Mouse (Mus musculus) C2C12 (cell line): Measurements from ENCODE around the gene Crcp. TPM values are rescaled to one million over a fixed set of nuclear protein-coding genes. Genes with fewer than 3 reads are reported as not detected.

Experiments used
- H3K27me3 ChIP-seq: one replicate; pipeline ENCODE4 v1.6.1; 2011; ENCODE audit not compliant: control insufficient read depth, insufficient read depth, insufficient read length
- H3K36me3 ChIP-seq: one replicate; pipeline ENCODE4 v1.6.1; 2011; ENCODE audit not compliant: control insufficient read depth, insufficient read depth
- H3K4me3 ChIP-seq: one replicate; pipeline ENCODE4 v1.5.1; 2011; ENCODE audit warnings: mild to moderate bottlenecking, control low read depth; ENCODE audit not compliant: poor library complexity, insufficient read depth, severe bottlenecking
- H3K79me2 ChIP-seq: one replicate; pipeline ENCODE4 v1.6.1; 2011; ENCODE audit not compliant: control insufficient read depth, insufficient read depth
- H3K79me3 ChIP-seq: one replicate; pipeline ENCODE4 v1.6.1; 2011; ENCODE audit warnings: low read depth, control low read depth
- H3ac ChIP-seq: one replicate; pipeline ENCODE3; 2011; ENCODE audit warnings: low read depth; ENCODE audit not compliant: control insufficient read depth, insufficient read length
- CEBPB ChIP-seq: IDR thresholded peaks from one replicate; pipeline ENCODE4 v1.6.1; 2011; ENCODE audit warnings: low read depth, mild to moderate bottlenecking, control low read depth, moderate library complexity
- CTCF ChIP-seq: IDR thresholded peaks from one replicate; pipeline ENCODE4 v1.5.1; 2011; ENCODE audit not compliant: control insufficient read depth, insufficient read depth, insufficient read length
- FOSL1 ChIP-seq: IDR thresholded peaks from one replicate; pipeline ENCODE4 v1.8.0; 2011; ENCODE audit warnings: mild to moderate bottlenecking, low read length; ENCODE audit not compliant: poor library complexity, insufficient read depth, severe bottlenecking
- MAX ChIP-seq: IDR thresholded peaks from one replicate; pipeline ENCODE4 v1.6.1; 2011; ENCODE audit warnings: mild to moderate bottlenecking, control low read depth
- MYOD1 ChIP-seq: IDR thresholded peaks from one replicate; pipeline ENCODE4 v1.6.1; 2011; ENCODE audit warnings: low read depth; ENCODE audit not compliant: control insufficient read depth, insufficient read length
- MYOG ChIP-seq: IDR thresholded peaks from one replicate; pipeline ENCODE4 v1.6.1; 2011; ENCODE audit not compliant: control insufficient read depth, insufficient read length; ENCODE audit errors: extremely low read depth
- USF1 ChIP-seq: IDR thresholded peaks from one replicate; pipeline ENCODE4 v1.6.1; 2011; ENCODE audit warnings: low read depth, mild to moderate bottlenecking, control low read depth, moderate library complexity
- polyA plus RNA-seq: library from polyadenylated mRNA; unstranded; fragments of >200 nt; fragmentation: generic; extraction: Trizol; gene quantifications from one replicate; pipeline ENCODE4 v1.2.1, GENCODE M21; 2012; ENCODE audit warnings: missing spikeins

Crcp gene
- polyA plus RNA-seq, 1 experiment = 32.6 TPM

- Histone ChIP-seq H3K4me3 (no peak overlapping the region), H3K79me2 (no peaks in the 10 kb centered on the region), H3ac (no peak overlapping the region), H3K27me3 (no peaks in the 10 kb centered on the region), H3K79me3 (no peaks in the 10 kb centered on the region), H3K36me3 (peaks cover 6% of the 10 kb centered on the region)
- no peak for TF ChIP-seq MAX
- no peak for TF ChIP-seq MYOG
- no peak for TF ChIP-seq USF1
- TF ChIP-seq FOSL1 = no peak
- no peak for TF ChIP-seq MYOD1
- no peak for TF ChIP-seq CEBPB
- no peak for TF ChIP-seq CTCF
These were observed 72.6 kb downstream of the Crcp start for GRCm38 (mm10) chr5:130101724-130102123.

GRCm38 (mm10) chr5:130109348-130109747 is 80.3 kb downstream of the Crcp start:
- no peaks in the 10 kb centered on the region for H3K79me3 ChIP-seq
- peaks cover 6% of the 10 kb centered on the region for H3K36me3 ChIP-seq
- no peak overlapping the region for H3ac ChIP-seq
- H3K27me3 ChIP-seq = no peaks in the 10 kb centered on the region
- H3K79me2 ChIP-seq = no peaks in the 10 kb centered on the region
- TF ChIP-seq CTCF = no peak
- TF ChIP-seq MAX = no peak
- TF ChIP-seq MYOD1 = no peak
- TF ChIP-seq CEBPB = no peak
- no peak for TF ChIP-seq FOSL1
- no peak for TF ChIP-seq USF1
- TF ChIP-seq MYOG = no peak
- H3K4me3 ChIP-seq = no peak overlapping the region

Other genes with a start within 250 kb of the Crcp start
- 131 TPM for gene Psph, start 241.8 kb upstream of the Crcp start, polyA plus RNA-seq
- 48.6 TPM for gene Sumf2, start 182.3 kb upstream of the Crcp start, polyA plus RNA-seq
- 856 TPM for gene Chchd2, start 141.8 kb upstream of the Crcp start, polyA plus RNA-seq
- 1.4 TPM for gene Zbed5, start 133.6 kb upstream of the Crcp start, polyA plus RNA-seq
- 0.15 TPM for gene Phkg1, start 130.7 kb upstream of the Crcp start, polyA plus RNA-seq
- 0.28 TPM for gene Nupr1l, start 120.8 kb upstream of the Crcp start, polyA plus RNA-seq
- 16.5 TPM for gene Vkorc1l1, start 87.3 kb upstream of the Crcp start, polyA plus RNA-seq
- gene Gusb, start 26.2 kb upstream of the Crcp start, polyA plus RNA-seq = 56.0 TPM
- 26.4 TPM for gene Asl, start within 50 bp of the Crcp start, polyA plus RNA-seq
- gene Tpst1, start 44.0 kb downstream of the Crcp start, polyA plus RNA-seq = 22.3 TPM
- 2.4 TPM for gene Kctd7, start 115.6 kb downstream of the Crcp start, polyA plus RNA-seq
- 14.3 TPM for gene Rabgef1, start 142.5 kb downstream of the Crcp start, polyA plus RNA-seq
- 26.9 TPM for gene Tmem248, start 187.8 kb downstream of the Crcp start, polyA plus RNA-seq
- gene Sbds, start 226.2 kb downstream of the Crcp start, polyA plus RNA-seq = 43.2 TPM
- 24.2 TPM for gene Tyw1, start 226.3 kb downstream of the Crcp start, polyA plus RNA-seq